Mouse (Mus musculus): ENCODE results near the gene Ankmy1.

GRCm38 (mm10) chr1:92830626-92831187 is 72.0 kb downstream of the Ankmy1 start:
- TF ChIP-seq CTCF (IDR thresholded peaks at IDR 0.05; ENCODE audit: borderline replicate concordance, extremely low read depth, insufficient read depth, insufficient read length): no peak
- no peak for TF ChIP-seq POLR2A (IDR thresholded peaks at IDR 0.05; ENCODE audit: borderline replicate concordance, extremely low read depth, insufficient read depth, insufficient read length, poor library complexity, severe bottlenecking)

All from brain, embryonic 14.5 days (tissue).